Mouse (Mus musculus) bone marrow macrophage, adult 2 months (primary cell): ENCODE data around the gene Asap2.

Experiments
- CTCF ChIP-seq: IDR thresholded peaks from 2 replicates; pipeline ENCODE4 v1.5.1; 2012; ENCODE audit warnings: low read depth, mild to moderate bottlenecking, low read length, moderate library complexity
- POLR2A ChIP-seq: IDR thresholded peaks from 2 replicates; pipeline ENCODE4 v1.6.1; 2012; ENCODE audit warnings: mild to moderate bottlenecking, low read depth, low read length, borderline replicate concordance

DNA sequence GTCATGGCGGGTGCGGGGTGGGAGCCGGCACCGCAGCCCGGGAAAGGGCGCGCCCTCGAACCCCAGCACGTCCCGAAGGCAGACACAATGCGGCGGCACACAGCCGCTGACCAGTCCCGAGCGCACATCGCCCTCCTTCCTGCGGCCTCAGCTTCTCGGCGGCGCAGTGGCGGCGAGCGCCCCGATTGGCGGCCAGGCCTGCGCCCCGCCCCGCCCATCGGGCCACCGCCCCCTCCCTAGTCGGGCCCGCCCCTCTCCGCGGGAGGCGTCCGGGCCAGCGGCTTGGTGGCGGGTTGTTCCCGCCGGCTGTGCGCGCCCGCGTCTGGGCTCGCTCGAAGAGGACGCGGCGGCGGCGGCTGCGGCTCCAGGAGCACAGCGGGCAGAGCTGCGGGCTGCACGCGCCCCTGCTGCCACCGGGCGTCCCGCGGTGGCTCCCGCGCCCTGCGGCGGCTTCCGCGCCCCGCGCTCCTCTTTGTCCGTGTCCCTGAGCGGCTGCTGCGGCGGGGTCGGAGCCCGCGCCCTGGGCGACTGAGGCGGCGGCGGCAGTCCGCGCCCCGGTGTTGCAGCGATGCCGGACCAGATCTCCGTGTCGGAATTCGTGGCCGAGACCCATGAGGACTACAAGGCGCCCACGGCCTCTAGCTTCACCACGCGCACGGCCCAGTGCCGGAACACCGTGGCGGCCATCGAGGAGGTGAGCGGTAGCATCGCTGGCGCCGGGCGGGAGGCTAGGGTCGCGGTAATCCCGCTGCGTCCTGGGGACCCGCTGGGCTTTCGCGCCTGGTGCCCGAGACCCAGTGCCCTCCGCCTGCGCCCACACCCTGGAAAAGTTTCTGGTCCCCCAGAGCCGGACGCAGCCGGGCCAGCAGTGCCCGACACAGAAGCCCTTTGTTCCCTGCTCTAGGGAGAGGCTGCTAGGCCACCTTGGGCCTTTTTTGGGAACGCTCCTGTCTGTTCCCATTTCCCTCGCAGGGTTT, 121.5 kb downstream of the Asap2 start:
- no peak for TF ChIP-seq CTCF
- no peak for TF ChIP-seq POLR2A
